Mouse (Mus musculus): ENCODE results near the gene Tgfbr3. TPM values are rescaled to one million over a fixed set of nuclear protein-coding genes. Genes with fewer than 3 reads are reported as not detected.
A peak's percentile ranks its signal among the peaks of the same experiment; 100 is the strongest.
"Not testable (repeated sequence)": the region's sequence is repeated elsewhere in the genome, so short reads cannot be mapped to it uniquely, and the experiment has no call there.

Gene Tgfbr3
- polyA plus RNA-seq, 1 experiment from 2014 or later, result 4.3 TPM

- peaks cover 8% of the 10 kb centered on the region; the same call in 1 of the 2 replicates for H3K27me3 ChIP-seq (ENCODE audit: control insufficient read depth, insufficient read depth, low read depth, low read length)
- peaks cover 8% of the 10 kb centered on the region for H3K4me1 ChIP-seq (ENCODE audit: control insufficient read depth, insufficient read depth, low read length)
- no peaks in the 10 kb centered on the region for H3K36me3 ChIP-seq (ENCODE audit: control insufficient read depth, insufficient read depth, low read length)
- WGBS, result 13% methylated on average over 3 of the region's 3 CpGs
- H3K4me2 ChIP-seq (ENCODE audit: low read length), result no peak overlapping the region
- H3K9ac ChIP-seq (ENCODE audit: low read depth, low read length), result no peak overlapping the region
- no peaks in the 10 kb centered on the region; the same call in 1 of the 2 replicates for H3K9me3 ChIP-seq (replicated peaks; ENCODE audit: control insufficient read depth, low read length, poor library complexity, severe bottlenecking)
- peak; percentile 82 for ATAC-seq
- no peak overlapping the region for H3K27ac ChIP-seq (ENCODE audit: low read length)
- no peak overlapping the region for H3K4me3 ChIP-seq (ENCODE audit: low read depth, low read length)
These were observed 37.6 kb downstream of the Tgfbr3 start for GRCm38 (mm10) chr5:107251751-107252305.

GRCm38 (mm10) chr5:107250548-107251272, 38.7 kb downstream of the Tgfbr3 start:
- WGBS, result 17% methylated on average over 19 of the region's 19 CpGs
- H3K27me3 ChIP-seq (ENCODE audit: control insufficient read depth, insufficient read depth, low read depth, low read length), result peaks cover 8% of the 10 kb centered on the region; the same call in 1 of the 2 replicates

GRCm38 (mm10) chr5:107248732-107249131, 40.7 kb downstream of the Tgfbr3 start:
- no peak for ATAC-seq
- Histone ChIP-seq H3K9me3 (replicated peaks; ENCODE audit: control insufficient read depth, low read length, poor library complexity, severe bottlenecking) (no peaks in the 10 kb centered on the region; the same call in 1 of the 2 replicates), H3K36me3 (ENCODE audit: control insufficient read depth, insufficient read depth, low read length) (no peaks in the 10 kb centered on the region), H3K4me3 (ENCODE audit: low read depth, low read length) (no peak overlapping the region), H3K4me2 (ENCODE audit: low read length) (no peak overlapping the region), H3K9ac (ENCODE audit: low read depth, low read length) (no peak overlapping the region), H3K27ac (ENCODE audit: low read length) (no peak overlapping the region), H3K4me1 (ENCODE audit: control insufficient read depth, insufficient read depth, low read length) (peaks cover 8% of the 10 kb centered on the region), H3K27me3 (ENCODE audit: control insufficient read depth, insufficient read depth, low read depth, low read length) (peaks cover 8% of the 10 kb centered on the region; the same call in 1 of the 2 replicates)
- WGBS, result 48% methylated on average over 6 of the region's 6 CpGs

More at GRCm38 (mm10) chr5:107250548-107251272, 38.7 kb downstream of the Tgfbr3 start:
- Histone ChIP-seq H3K9ac (ENCODE audit: low read depth, low read length) (no peak overlapping the region), H3K36me3 (ENCODE audit: control insufficient read depth, insufficient read depth, low read length) (no peaks in the 10 kb centered on the region), H3K27ac (ENCODE audit: low read length) (no peak overlapping the region), H3K4me2 (ENCODE audit: low read length) (no peak overlapping the region), H3K9me3 (replicated peaks; ENCODE audit: control insufficient read depth, low read length, poor library complexity, severe bottlenecking) (no peaks in the 10 kb centered on the region; the same call in 1 of the 2 replicates), H3K4me3 (ENCODE audit: low read depth, low read length) (no peak overlapping the region), H3K4me1 (ENCODE audit: control insufficient read depth, insufficient read depth, low read length) (peaks cover 8% of the 10 kb centered on the region)
- ATAC-seq, result no peak

- H3K27ac ChIP-seq (ENCODE audit: low read length); H3K9ac ChIP-seq (ENCODE audit: low read depth, low read length); H3K4me1 ChIP-seq (ENCODE audit: control insufficient read depth, insufficient read depth, low read length); H3K4me2 ChIP-seq (ENCODE audit: low read length); H3K27me3 ChIP-seq (ENCODE audit: control insufficient read depth, insufficient read depth, low read depth, low read length); H3K4me3 ChIP-seq (ENCODE audit: low read depth, low read length); H3K36me3 ChIP-seq (ENCODE audit: control insufficient read depth, insufficient read depth, low read length); ATAC-seq; H3K9me3 ChIP-seq (replicated peaks; ENCODE audit: control insufficient read depth, low read length, poor library complexity, severe bottlenecking): not testable (repeated sequence)
- 92% methylated on average over 11 of the region's 11 CpGs for WGBS
These were observed 41.1 kb downstream of the Tgfbr3 start for GRCm38 (mm10) chr5:107248302-107248701.

GRCm38 (mm10) chr5:107247786-107248185, 41.6 kb downstream of the Tgfbr3 start:
- Histone ChIP-seq H3K9ac (ENCODE audit: low read depth, low read length) (no peak overlapping the region), H3K27ac (ENCODE audit: low read length) (no peak overlapping the region), H3K27me3 (ENCODE audit: control insufficient read depth, insufficient read depth, low read depth, low read length) (peaks cover 7% of the 10 kb centered on the region; the same call in 1 of the 2 replicates), H3K4me2 (ENCODE audit: low read length) (no peak overlapping the region), H3K9me3 (replicated peaks; ENCODE audit: control insufficient read depth, low read length, poor library complexity, severe bottlenecking) (no peaks in the 10 kb centered on the region; the same call in 1 of the 2 replicates), H3K4me3 (ENCODE audit: low read depth, low read length) (no peak overlapping the region), H3K36me3 (ENCODE audit: control insufficient read depth, insufficient read depth, low read length) (no peaks in the 10 kb centered on the region), H3K4me1 (ENCODE audit: control insufficient read depth, insufficient read depth, low read length) (peaks cover 8% of the 10 kb centered on the region)
- WGBS, result 46% methylated on average over 3 of the region's 3 CpGs
- ATAC-seq, result no peak

GRCm38 (mm10) chr5:107243445-107243844, 46.0 kb downstream of the Tgfbr3 start:
- Histone ChIP-seq H3K27me3 (ENCODE audit: control insufficient read depth, insufficient read depth, low read depth, low read length) (no peaks in the 10 kb centered on the region; the same call in 1 of the 2 replicates), H3K36me3 (ENCODE audit: control insufficient read depth, insufficient read depth, low read length) (no peaks in the 10 kb centered on the region), H3K4me2 (ENCODE audit: low read length) (no peak overlapping the region), H3K9me3 (replicated peaks; ENCODE audit: control insufficient read depth, low read length, poor library complexity, severe bottlenecking) (no peaks in the 10 kb centered on the region), H3K9ac (ENCODE audit: low read depth, low read length) (no peak overlapping the region), H3K27ac (ENCODE audit: low read length) (no peak overlapping the region), H3K4me3 (ENCODE audit: low read depth, low read length) (no peak overlapping the region), H3K4me1 (ENCODE audit: control insufficient read depth, insufficient read depth, low read length) (no peaks in the 10 kb centered on the region)
- no peak for ATAC-seq
- WGBS, result 89% methylated on average over 2 of the region's 2 CpGs

- H3K4me2 ChIP-seq (ENCODE audit: low read length), result no peak overlapping the region
- no peaks in the 10 kb centered on the region; the same call in 1 of the 2 replicates for H3K27me3 ChIP-seq (ENCODE audit: control insufficient read depth, insufficient read depth, low read depth, low read length)
- WGBS, result 88% methylated on average over 4 of the region's 4 CpGs
- H3K9ac ChIP-seq (ENCODE audit: low read depth, low read length), result no peak overlapping the region
- H3K36me3 ChIP-seq (ENCODE audit: control insufficient read depth, insufficient read depth, low read length), result no peaks in the 10 kb centered on the region
- no peaks in the 10 kb centered on the region; the same call in 1 of the 2 replicates for H3K4me1 ChIP-seq (ENCODE audit: control insufficient read depth, insufficient read depth, low read length)
- ATAC-seq, result no peak
- no peaks in the 10 kb centered on the region for H3K9me3 ChIP-seq (replicated peaks; ENCODE audit: control insufficient read depth, low read length, poor library complexity, severe bottlenecking)
- no peak overlapping the region for H3K27ac ChIP-seq (ENCODE audit: low read length)
- H3K4me3 ChIP-seq (ENCODE audit: low read depth, low read length), result no peak overlapping the region
These were observed 46.4 kb downstream of the Tgfbr3 start for GRCm38 (mm10) chr5:107242993-107243392.

GRCm38 (mm10) chr5:107240276-107240675, 49.2 kb downstream of the Tgfbr3 start:
- Histone ChIP-seq H3K27ac (ENCODE audit: low read length) (no peak overlapping the region), H3K36me3 (ENCODE audit: control insufficient read depth, insufficient read depth, low read length) (no peaks in the 10 kb centered on the region), H3K4me2 (ENCODE audit: low read length) (no peak overlapping the region), H3K4me1 (ENCODE audit: control insufficient read depth, insufficient read depth, low read length) (no peaks in the 10 kb centered on the region; the same call in 1 of the 2 replicates), H3K27me3 (ENCODE audit: control insufficient read depth, insufficient read depth, low read depth, low read length) (no peaks in the 10 kb centered on the region; the same call in 1 of the 2 replicates), H3K9ac (ENCODE audit: low read depth, low read length) (no peak overlapping the region), H3K9me3 (replicated peaks; ENCODE audit: control insufficient read depth, low read length, poor library complexity, severe bottlenecking) (no peaks in the 10 kb centered on the region), H3K4me3 (ENCODE audit: low read depth, low read length) (no peak overlapping the region)
- 13% methylated on average over 1 of the region's 1 CpGs for WGBS
- no peak for ATAC-seq

- no peaks in the 10 kb centered on the region for H3K36me3 ChIP-seq (ENCODE audit: control insufficient read depth, insufficient read depth, low read length)
- 53% methylated on average over 7 of the region's 7 CpGs for WGBS
- H3K4me2 ChIP-seq (ENCODE audit: low read length), result no peak overlapping the region
- no peak overlapping the region for H3K27ac ChIP-seq (ENCODE audit: low read length)
- H3K9ac ChIP-seq (ENCODE audit: low read depth, low read length), result no peak overlapping the region
- no peak for ATAC-seq
- no peaks in the 10 kb centered on the region; the same call in 1 of the 2 replicates for H3K27me3 ChIP-seq (ENCODE audit: control insufficient read depth, insufficient read depth, low read depth, low read length)
- no peaks in the 10 kb centered on the region; the same call in 1 of the 2 replicates for H3K4me1 ChIP-seq (ENCODE audit: control insufficient read depth, insufficient read depth, low read length)
- no peak overlapping the region for H3K4me3 ChIP-seq (ENCODE audit: low read depth, low read length)
- no peaks in the 10 kb centered on the region for H3K9me3 ChIP-seq (replicated peaks; ENCODE audit: control insufficient read depth, low read length, poor library complexity, severe bottlenecking)
These were observed 51.4 kb downstream of the Tgfbr3 start for GRCm38 (mm10) chr5:107237971-107238426.

Data from midbrain, embryonic 16.5 days (tissue).